Mouse (Mus musculus): ENCODE data around the gene Glb1.

Glb1 gene

DNA sequence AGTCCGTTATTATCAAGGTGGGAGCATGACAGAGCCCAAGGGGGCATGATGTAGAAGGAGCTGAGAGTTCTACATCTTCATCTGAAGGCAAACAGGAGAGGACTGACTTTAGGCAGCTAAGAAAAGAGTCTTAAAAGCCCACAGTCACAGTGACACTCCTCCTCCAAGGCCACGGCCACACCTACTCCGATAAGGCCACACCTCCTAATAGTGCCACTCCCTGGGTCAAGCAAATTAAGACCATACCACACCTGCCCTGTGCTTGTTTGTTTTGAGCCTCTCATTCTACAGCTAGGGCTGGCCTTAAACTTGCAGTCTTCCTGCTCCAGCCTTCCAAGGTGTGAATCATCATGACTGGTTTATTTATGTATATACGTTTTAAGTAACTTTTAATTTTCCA lies 5.6 kb upstream of the Glb1 start:
- no peak for DNase-seq

DNA sequence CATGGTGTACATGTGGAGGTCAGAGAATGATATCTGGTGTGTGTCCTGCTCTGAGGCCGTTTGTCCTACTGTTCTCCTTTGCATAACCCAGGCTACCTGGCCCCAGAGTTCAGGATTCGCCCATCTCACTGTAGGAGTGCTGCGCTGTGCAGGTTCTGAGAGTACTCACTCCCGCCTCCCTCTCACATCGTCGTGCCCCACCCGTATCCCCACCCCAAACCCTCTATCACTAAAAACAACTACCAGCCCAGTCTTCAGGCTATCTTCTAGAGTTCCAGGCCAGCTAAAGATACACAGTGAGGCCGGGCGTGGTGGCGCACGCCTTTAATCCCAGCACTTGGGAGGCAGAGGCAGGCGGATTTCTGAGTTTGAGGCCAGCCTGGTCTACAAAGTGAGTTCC lies 1.2 kb upstream of the Glb1 start:
- no peak for DNase-seq

DNA sequence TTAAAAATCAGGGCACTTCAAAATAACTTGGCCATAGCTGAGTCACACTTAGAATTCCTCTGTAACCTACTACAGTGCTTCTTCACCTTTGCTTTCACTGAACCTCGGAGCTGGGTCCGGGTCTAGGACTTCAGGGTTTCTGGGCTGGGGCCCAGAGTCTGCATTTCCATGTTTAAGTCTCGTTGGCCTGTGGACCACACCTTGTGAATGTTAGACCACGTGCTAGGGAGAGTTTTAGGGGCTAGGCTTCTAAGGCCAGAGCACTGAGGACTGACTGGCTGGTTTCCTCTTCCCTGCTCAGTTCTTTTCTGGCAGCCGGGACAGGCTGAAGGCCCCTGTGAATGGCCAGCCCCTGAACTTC lies 308 bp upstream of the Glb1 start:
- no peak for DNase-seq

DNA sequence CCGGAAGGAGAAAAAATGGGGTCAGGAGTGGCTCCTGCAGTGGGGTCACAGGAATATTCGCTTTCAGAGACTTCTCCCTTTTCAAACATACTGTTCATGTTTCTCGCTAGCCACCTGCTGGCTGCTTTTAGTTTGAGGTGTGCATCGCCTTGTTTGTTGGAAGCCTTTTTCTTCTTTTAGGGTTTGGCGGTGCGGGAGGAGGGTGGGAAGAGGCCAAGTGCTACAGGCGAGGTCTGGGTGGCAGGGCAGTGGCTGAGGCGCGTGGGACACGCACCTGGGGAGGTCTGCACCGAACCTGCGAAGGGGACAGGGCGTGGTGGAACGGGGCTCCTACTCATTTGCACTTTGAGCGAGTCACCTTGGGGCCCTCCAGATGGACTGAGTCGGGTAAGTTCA lies 807 bp downstream of the Glb1 start:
- no peak for DNase-seq

DNA sequence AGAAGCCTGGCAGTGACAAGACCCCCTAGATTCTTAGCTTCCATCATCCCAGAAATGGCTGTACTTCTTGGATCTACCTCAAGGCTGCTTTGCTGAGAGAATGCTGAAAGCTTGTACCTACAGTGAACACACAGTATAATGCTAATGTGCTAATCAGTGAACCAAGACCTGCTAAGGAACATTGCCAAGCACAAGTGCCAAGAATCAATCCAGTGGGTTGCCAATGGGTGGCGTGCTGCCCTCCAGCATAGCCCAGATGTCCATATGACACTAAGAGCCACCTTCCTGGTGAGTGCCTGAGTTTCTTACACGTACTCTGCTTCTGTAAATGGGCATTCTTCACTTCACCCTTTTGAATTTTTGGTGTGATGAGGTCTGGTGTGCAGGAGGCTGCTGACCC lies 6.8 kb downstream of the Glb1 start:
- DNase-seq, result no peak

DNA sequence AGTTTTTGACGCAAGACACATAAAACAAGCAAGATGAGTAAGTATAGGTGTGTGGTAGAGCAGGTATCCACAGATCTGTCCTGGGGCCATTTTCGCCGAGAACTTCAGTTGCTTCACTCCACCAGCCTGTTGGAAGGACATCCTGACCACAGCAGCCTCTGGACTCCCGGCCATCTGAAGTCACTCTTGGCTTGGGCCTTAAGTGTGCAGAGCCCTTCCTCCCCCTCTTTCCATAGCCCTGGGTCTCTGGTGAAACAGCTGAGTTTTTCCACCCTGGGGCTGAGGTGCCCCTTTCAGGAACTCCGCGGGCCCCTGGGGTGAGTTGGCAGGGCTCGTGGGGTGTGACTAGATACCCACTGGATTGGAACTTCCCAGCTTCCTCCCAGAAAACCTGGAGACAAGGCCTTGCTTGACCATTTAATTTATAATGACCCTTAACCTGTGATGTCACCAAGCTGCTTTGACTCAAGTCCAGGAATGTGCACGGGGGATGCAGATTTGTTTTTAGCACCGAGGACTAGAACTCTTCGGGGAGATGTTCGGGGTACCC lies 9.5 kb downstream of the Glb1 start:
- no peak for DNase-seq

DNA sequence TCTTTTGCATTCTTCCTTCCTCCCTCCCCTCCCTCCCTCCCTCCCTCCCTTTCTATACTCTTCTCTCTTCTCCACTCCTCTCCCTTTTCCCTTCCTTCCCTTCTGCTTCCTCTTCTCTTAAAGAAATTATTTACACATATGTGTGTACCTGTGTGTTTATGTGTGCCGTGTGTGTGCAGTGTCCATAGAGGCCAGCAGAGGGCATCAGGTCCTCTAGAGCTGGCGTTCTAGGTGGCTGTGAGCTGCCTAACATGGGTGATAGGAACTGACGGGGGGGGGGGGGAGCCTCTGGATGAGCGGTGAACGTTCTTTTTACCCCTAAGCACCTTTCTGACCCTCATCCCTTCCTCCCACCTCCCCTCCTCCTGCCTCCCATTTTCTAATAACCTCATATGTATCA lies 10.4 kb downstream of the Glb1 start:
- DNase-seq, result no peak

DNA sequence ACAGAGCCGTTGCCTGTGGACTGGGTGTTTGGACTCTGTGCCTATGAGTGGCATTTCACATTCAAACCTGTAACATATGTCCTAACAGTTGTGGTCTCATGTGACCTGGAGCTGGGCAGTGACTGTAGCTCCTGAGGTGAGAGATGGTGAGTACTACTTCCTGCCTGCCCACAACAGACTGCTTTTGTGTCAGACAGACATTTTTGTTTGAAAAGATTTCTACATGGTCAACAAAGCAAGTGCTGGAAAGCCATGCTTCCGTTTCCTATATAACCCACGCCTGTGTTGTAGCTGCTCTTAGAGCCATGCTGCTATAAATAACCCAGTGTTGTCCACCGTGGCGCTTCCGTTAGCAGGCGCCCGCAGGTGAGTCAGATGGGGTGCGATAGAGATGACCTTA lies 11.5 kb downstream of the Glb1 start:
- no peak for DNase-seq

DNA sequence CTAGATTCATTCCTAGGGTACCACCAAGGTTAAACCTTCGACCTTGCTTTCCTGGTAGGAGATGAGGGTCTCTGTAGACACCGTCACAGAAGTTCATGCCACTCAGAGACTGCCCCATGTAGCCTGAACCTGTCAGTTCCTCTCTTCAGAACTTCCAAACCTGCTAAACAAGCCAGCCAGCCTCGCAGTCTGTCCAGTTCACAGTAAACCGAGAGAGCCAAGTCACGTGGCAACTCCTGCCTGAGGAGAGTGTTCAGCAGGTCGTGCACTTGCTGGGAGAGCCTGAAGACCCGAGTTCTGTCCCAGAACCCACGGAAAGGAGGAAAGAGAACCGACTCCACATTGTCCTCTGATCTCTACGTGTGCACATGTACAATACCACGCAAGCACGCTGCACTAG lies 13.0 kb downstream of the Glb1 start:
- DNase-seq, result no peak

DNA sequence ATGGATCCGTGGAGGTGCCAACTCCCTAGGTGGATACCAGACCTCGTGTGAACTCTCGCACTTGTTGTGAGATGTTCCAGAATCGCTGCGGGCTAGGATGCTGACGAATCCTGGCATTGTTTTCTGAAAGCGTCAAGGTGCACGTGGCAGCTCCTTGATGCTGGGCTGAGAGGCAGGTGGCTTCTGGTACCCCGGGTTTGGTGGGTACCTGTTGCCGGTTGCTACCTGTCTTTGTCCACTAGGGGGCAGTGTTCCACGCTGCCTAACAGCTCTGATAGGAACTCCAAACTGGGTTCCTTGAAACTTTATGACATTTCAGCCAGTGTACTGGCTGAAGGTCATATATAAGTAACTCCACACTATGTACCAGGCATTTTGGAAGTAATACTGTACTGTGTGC lies 14.8 kb downstream of the Glb1 start:
- peak; percentile 48 for DNase-seq

DNA sequence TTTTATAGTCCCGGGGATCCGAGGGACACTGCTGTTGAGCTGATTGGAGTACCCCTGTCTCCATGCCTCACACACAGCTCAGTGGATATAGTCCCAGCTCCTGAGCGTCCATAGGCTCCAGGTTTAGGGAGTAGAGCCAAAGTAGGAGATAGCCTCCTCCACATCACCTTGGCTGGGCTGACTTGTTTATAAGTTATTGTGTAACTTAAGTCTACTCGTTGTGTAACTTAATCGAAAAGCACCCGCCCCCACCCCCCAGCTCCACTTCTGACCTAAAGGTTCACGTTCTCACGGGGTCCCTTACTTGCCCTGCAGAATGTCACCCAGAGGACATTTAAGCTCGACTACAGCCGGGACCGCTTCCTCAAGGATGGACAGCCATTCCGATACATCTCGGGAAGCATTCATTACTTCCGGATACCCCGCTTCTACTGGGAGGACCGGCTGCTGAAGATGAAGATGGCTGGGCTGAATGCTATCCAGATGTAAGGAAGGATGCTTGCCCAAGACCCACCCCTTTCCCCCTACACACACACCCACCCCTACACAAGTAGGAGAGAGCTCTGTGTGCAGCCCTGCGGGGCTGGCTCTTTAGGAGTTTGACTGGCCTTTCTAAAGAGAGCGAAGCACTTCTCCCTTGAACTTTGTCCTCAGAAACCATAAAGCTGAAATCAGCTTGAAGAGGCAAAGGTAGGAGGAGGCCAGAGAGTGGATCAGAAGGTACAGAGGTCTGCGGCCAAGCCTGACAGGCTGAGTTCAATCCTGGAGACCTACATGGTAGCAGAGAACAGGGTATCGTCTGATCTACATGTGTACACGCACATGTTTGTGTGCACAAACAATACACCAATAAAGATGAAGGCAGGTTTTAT lies 16.0 kb downstream of the Glb1 start:
- no peak for DNase-seq

DNA sequence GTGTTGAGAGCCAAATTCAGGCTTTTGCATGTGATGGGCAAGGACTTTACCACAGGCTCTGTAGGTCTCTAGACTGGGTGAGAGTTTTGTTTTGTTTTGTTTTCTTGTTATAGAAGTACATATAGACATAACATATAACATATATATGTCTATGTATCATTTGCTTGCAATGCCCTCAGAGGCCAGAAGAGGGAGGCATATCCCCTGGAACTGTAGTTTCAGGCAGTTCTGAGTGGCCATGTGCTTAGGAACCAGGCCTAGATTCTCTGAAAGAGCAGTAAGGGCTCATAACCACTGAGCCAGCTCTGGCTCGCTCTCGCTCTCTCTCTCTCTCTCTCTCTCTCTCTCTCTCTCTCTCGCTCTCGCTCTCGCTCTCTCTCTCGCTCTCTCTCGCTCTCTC lies 17.3 kb downstream of the Glb1 start:
- DNase-seq, result peak; percentile 51

DNA sequence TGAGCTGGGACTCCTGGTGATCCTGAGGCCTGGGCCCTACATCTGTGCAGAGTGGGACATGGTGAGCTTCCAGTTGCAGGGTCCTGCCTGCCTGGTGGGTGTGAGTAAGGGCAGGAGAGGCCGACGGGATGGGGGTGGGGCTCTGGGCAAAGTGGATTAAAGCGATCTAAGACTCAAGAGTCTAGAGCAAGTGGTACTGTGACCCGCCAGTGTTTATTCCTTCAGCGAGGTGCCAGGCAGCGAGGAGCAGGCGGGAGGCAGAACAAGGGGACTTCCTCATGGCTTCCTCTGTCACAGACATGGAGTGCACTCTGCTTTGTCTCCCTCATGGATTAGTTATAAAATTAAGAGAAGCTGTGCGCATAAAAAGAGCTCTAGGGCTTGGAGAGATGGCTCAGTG lies 19.6 kb downstream of the Glb1 start:
- no peak for DNase-seq

DNA sequence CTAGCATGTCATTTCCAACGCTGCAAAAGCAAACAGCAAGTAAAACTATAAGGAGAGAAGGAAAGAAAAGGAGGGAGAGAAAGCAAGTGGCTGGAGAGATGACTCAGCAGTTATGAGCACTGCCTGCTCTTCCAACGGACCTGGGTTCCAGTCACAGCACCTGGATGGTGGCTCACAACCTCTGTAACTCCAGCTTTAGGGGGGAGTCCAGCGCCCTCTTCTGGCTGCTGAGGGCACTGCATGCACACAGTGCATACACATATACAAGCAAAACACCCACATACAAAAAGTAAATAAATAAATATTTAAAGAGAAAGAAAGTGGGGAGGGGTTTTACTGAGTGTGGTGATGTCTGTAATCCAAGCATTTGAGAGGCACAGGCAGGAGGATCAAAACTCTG lies 20.2 kb downstream of the Glb1 start:
- no peak for DNase-seq

DNA sequence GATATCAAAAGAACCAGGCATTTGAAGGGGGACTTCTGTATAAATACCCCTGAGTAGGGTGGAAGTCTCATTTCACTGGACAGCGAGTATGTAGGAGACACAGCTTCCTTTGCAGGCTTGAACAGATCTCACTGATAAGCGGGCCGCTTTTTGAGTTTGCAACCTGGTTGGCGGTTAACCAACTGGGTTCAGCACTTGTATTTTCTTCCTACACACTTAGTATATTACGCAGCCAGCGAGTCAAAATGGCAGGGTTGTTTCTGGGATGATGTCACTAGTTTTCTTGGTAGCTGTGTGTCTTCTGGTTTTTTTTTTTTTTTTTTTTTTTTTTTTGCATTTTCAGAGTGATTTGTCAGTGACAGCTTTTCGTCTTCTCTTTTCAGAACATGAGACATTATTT lies 20.9 kb downstream of the Glb1 start:
- DNase-seq, result no peak

DNA sequence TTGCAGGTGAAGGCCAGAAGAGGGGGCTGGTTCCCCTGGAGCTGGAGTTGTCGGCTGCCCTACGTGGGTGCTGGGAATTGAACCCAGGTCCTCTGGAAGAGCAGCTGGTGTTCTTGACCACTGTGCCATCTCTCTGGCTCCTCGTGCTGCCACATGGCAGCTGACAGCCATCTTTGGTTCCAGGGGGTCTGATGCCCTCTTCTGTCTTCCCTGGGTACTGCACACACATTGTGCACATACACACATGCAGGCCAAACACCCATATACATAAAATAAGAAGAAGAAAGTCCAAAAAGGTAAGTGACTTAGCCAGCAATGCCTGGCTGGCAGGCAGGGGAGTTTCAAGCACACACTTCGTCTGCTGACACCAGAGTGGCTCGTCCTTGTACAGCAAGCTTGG lies 24.7 kb downstream of the Glb1 start:
- DNase-seq, result no peak

DNA sequence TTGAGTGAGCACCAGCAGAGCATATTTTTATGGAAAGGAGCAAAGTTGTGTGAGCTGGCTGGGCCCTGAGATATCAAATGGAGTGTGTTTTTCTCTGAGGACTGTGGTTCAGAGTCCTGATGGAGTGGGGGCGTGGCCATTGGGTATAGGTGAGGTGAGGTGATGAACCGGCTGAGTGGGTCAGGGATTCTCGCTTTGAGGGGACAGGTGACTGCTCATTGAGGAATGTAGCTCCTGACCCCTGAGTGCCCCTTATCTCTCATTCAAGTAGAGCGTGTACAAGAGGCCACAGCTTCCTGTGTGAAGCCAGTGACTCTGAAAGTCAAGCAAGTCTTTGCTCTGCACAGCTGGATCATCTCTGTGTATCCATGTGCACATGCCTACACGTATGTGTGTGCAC lies 25.3 kb downstream of the Glb1 start:
- DNase-seq, result no peak

DNA sequence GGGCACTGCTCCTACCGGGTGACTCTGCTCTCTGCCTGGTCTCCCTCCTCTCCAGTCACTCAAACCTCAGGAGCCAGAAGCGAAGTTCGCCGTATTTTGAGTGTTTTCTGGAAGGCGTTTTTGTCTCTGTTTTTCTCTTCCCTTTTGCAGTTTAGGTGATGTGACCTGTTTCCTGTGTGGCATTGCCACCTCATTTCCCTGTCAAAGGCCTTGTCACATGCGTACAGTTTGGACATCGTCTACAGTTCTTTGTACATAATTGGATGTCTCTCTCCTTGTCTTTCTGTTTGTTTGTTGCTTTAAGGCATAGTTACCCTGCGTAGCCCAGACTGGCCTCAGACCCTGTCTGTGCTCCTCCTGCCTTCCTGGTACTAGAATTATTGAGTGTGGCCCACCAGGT lies 26.5 kb downstream of the Glb1 start:
- no peak for DNase-seq

DNA sequence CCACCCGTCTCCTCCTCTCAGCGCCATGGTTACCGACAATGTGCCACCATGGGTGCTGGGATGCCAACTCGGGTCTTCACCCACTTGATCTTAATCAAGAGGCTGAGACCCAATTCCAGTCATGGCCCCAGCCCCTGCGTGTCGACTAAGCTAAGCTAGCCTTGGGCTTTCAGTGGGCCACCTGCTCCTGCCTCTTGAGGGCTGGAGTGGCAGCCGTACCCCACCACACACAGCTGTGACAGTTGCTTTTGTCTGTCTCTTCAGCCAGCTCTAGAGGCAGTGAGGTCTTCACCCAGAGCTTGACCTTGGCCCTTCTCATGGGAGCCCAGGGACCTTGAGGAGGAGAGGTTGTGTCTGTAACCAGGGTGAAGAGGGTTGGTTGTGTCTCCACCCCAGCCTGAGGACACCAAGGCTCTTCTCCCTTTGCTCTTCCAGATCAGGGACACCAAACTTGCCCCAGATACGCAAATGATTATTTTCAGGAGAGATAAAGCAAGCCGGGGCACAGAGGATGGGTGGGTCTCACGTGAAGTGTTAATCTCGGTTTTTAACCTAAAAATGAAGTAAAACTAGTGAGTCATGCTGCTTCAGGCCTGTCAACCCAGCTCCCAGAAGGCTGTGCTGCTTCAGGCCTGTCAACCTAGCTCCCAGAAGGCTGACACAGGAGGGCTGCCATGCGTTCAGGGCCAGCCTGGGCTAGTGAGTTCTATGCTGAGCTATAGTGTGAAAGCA lies 27.4 kb downstream of the Glb1 start:
- no peak for DNase-seq

DNA sequence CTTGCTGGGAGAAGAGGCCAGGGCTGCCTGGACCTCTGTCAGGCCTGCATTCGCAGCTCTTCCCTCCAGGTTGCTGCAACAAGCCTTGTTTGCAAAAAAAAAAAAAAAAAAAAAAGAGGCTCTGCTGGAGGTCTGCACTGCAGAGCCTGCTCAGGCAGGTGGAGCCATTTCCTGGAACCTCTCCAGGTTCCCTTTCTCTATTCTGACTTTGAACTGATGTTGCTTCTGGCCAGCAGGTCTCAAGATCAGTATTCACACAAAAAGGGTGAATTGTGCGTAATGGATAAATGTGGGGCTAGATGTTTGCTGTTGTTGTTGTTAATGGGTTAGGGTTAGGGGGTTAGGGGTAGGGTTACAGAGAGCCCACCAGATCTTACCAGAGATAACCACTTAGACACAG lies 34.8 kb downstream of the Glb1 start:
- no peak for DNase-seq

DNA sequence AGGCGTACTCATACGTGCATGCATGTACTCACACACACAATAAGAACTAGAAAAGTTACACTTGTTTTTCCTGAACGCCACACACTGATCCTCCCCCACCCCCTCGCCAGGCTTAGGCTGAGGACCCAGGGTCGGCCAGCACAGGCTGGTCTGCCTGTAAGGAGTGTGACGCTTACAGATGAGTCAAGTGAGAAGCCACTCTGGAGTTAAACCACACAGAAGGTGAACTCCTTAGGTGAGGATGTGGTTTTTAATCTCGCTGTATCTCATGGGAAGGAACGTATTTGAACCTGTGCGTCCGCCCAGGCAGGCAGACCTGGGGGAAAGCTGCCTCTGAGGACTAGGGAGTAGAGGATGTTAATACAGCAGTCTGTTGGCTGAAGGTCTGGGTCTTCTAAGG lies 39.7 kb downstream of the Glb1 start:
- no peak for DNase-seq

DNA sequence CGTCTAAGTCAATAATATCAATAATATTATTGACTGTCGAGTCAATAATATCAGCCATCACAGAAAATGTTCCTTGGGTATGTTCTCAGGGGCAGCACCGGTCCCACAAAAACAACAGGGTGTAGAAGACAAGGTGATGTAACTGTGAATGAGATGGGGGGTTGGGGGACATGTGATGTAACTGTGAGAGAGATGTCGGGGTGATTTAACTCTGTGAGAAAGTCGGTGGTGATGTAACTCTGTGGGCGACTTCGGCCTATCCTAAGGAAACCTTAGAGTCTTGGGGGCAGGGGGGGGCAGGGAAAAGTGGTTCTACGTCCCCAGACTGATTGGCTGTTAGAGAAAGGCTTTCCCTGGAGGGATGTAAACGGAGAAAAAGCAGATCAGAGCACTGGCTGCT lies 41.3 kb downstream of the Glb1 start:
- DNase-seq, result no peak

DNA sequence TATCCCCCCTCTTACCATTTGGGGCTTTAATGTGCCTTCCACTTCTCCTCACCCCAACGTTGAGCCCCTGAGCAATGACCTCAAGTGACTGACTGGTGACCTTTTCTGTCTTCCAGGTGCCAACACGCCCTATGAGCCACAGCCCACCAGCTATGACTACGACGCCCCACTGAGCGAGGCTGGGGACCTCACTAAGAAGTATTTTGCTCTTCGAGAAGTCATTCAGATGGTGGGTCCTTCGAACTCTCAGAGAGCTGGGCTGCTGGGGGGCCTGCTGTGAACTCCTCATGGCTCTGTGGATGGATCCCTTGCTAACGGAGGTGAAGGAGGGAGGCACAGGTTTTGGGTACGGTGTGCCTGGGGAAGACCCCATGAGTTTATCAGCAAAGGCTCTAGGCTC lies 42.0 kb downstream of the Glb1 start:
- DNase-seq, result no peak

DNA sequence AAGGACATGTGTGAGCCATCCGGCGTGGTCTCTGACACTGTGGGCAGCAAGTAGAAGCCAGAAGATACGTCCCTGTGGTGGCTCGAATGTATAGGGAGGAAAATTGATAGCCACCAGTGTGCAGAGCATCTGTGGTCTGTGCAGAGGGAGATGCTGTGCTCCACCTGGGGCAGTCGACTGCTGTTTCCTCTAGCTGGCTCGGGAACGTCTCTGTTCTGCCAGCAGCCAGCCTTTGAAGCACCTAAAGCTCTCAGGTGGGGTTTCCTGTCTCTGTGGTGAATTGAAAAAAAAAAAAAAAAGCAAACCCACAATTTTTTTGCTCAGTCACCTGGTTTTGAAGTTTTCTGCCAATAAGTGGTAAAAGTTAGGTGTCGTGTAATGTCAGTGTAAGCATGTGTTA lies 42.5 kb downstream of the Glb1 start:
- no peak for DNase-seq

DNA sequence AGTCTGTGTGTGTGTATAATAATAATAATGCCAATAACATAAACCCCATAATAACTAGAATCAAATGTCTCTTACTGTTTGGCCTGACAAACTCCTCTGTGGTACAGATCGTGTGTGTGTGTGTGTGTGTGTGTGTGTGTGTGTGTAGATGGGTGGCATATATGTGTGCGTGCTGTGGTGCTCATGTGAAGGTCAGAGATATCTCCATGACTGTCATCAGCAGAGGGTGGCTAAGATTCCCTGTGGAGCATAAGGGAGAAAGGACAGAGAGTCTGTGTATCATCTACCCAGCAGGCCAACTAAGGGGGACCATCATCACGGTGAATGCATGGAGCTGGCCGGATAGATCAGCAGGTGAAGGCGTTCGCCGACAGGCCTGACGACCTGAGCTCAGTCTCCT lies 46.0 kb downstream of the Glb1 start:
- no peak for DNase-seq
